In the genomic region with DNA sequence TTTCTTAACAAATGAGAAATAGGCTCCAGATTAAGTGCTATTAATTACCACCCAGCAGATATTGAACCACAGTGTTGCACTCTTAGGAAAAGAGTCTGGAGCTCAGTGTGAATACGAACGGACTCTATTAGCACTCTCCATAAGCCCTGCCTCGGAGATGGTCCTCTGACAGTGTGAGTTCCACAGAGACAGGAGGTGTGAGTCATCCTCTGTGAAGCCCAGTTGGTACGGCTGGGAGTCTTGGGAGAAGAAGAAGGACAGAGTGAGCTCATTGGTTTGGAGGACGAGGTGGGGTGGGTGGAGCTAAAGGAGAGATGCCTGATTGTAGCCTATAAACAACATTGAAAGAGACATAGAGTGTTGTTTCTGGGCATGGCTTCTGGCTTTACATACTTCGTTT, we compare ENCODE assay signal across 12 mouse cellular contexts.
"Had no signal": no experiment of that assay in that cellular context is flagged by ENCODE, and none has a peak within 500 bp of the region (broad histone marks: within the 10 kb centered on the region; RNA-seq: fewer than 3 reads in every experiment).

No protein-coding gene starts in this region.

- ATAC-seq: liver, postnatal 0 days; lung, postnatal 0 days; midbrain, embryonic 16.5 days had no signal

- DNase-seq: liver, postnatal 0 days; lung, adult 2 months; lung, postnatal 14 days; lung, postnatal 4 days; midbrain, embryonic 14.5 days; retina, postnatal 1 day; right cerebral cortex, adult 18-20 months; thymus, adult 18-20 months; thymus, postnatal 14 days; thymus, postnatal 36 days had no signal
